Mouse (Mus musculus): ENCODE measurements at regions not wholly inside any gene's neighbourhood (a gene's known extent, or its start where the extent isn't known, plus 50 kb on each side); places are given as distances from the start of the nearest gene placed in this dataset.

- H3K36me3 ChIP-seq (ENCODE audit: control insufficient read depth, insufficient read depth, low read length), result no peaks in the 10 kb centered on the region
- no peaks in the 10 kb centered on the region for H3K9me3 ChIP-seq (ENCODE audit: control insufficient read depth, low read length)
- peak; percentile 60; the same call in 1 of the 2 replicates for ATAC-seq (ENCODE audit: low read depth)
- no peak overlapping the region for H3K9ac ChIP-seq (ENCODE audit: low read depth, low read length)
- no peak overlapping the region for H3K4me3 ChIP-seq (ENCODE audit: low read depth, low read length)
- WGBS, result 53% methylated on average over 13 of the region's 13 CpGs
- no peaks in the 10 kb centered on the region; the same call in 1 of the 2 replicates for H3K27me3 ChIP-seq (replicated peaks; ENCODE audit: control insufficient read depth, insufficient read depth, low read length)
- peak; percentile 52 for DNase-seq (ENCODE audit: low spot score)
- no peak overlapping the region for H3K27ac ChIP-seq (replicated peaks; ENCODE audit: low read depth, low read length)
- H3K4me2 ChIP-seq (ENCODE audit: low read depth, low read length), result 0 out of 2 replicates have a peak overlapping the region, but pooled peaks have one; percentile 7
- no peaks in the 10 kb centered on the region for H3K4me1 ChIP-seq (ENCODE audit: control insufficient read depth, insufficient read depth, low read length)
These were observed 316.8 kb upstream of the Adamts16 start for GRCm38 (mm10) chr13:71158300-71158860.

GRCm38 (mm10) chr13:71157656-71158299 lies 316.2 kb upstream of the Adamts16 start:
- Histone ChIP-seq H3K9me3 (ENCODE audit: control insufficient read depth, low read length) (no peaks in the 10 kb centered on the region), H3K4me3 (ENCODE audit: low read depth, low read length) (no peak overlapping the region), H3K36me3 (ENCODE audit: control insufficient read depth, insufficient read depth, low read length) (no peaks in the 10 kb centered on the region), H3K4me1 (ENCODE audit: control insufficient read depth, insufficient read depth, low read length) (no peaks in the 10 kb centered on the region), H3K27ac (replicated peaks; ENCODE audit: low read depth, low read length) (no peak overlapping the region), H3K4me2 (ENCODE audit: low read depth, low read length) (0 out of 2 replicates have a peak overlapping the region, but pooled peaks have one; percentile 7), H3K27me3 (replicated peaks; ENCODE audit: control insufficient read depth, insufficient read depth, low read length) (no peaks in the 10 kb centered on the region; the same call in 1 of the 2 replicates), H3K9ac (ENCODE audit: low read depth, low read length) (no peak overlapping the region)
- WGBS, result 58% methylated on average over 14 of the region's 14 CpGs
- DNase-seq (ENCODE audit: low spot score), result no peak
- no peak for ATAC-seq (ENCODE audit: low read depth)

- Histone ChIP-seq H3K36me3 (ENCODE audit: control insufficient read depth, insufficient read depth, low read length) (no peaks in the 10 kb centered on the region), H3K4me3 (ENCODE audit: low read depth, low read length) (no peak overlapping the region), H3K9me3 (ENCODE audit: control insufficient read depth, low read length) (no peaks in the 10 kb centered on the region), H3K4me1 (ENCODE audit: control insufficient read depth, insufficient read depth, low read length) (no peaks in the 10 kb centered on the region), H3K9ac (ENCODE audit: low read depth, low read length) (no peak overlapping the region), H3K4me2 (ENCODE audit: low read depth, low read length) (no peak overlapping the region), H3K27ac (replicated peaks; ENCODE audit: low read depth, low read length) (no peak overlapping the region), H3K27me3 (replicated peaks; ENCODE audit: control insufficient read depth, insufficient read depth, low read length) (no peaks in the 10 kb centered on the region)
- DNase-seq (ENCODE audit: low spot score) (no peak), ATAC-seq (ENCODE audit: low read depth) (no peak)
- 40% methylated on average over 1 of the region's 1 CpGs for WGBS
These were observed 308.5 kb upstream of the Adamts16 start for GRCm38 (mm10) chr13:71150092-71150491.

- DNase-seq (ENCODE audit: low spot score) (no peak), ATAC-seq (ENCODE audit: low read depth) (no peak)
- no peak overlapping the region for H3K27ac ChIP-seq (replicated peaks; ENCODE audit: low read depth, low read length)
- 56% methylated on average over 5 of the region's 5 CpGs for WGBS
- no peaks in the 10 kb centered on the region for H3K4me1 ChIP-seq (ENCODE audit: control insufficient read depth, insufficient read depth, low read length)
- no peak overlapping the region for H3K4me2 ChIP-seq (ENCODE audit: low read depth, low read length)
- H3K36me3 ChIP-seq (ENCODE audit: control insufficient read depth, insufficient read depth, low read length), result no peaks in the 10 kb centered on the region
- H3K9ac ChIP-seq (ENCODE audit: low read depth, low read length), result no peak overlapping the region
- H3K9me3 ChIP-seq (ENCODE audit: control insufficient read depth, low read length), result no peaks in the 10 kb centered on the region
- no peaks in the 10 kb centered on the region for H3K27me3 ChIP-seq (replicated peaks; ENCODE audit: control insufficient read depth, insufficient read depth, low read length)
- no peak overlapping the region for H3K4me3 ChIP-seq (ENCODE audit: low read depth, low read length)
These were observed 307.7 kb upstream of the Adamts16 start for GRCm38 (mm10) chr13:71149303-71149696.

- ATAC-seq (ENCODE audit: low read depth) (no peak), DNase-seq (ENCODE audit: low spot score) (no peak)
- 37% methylated on average over 8 of the region's 8 CpGs for WGBS
These were observed 307.1 kb upstream of the Adamts16 start for GRCm38 (mm10) chr13:71148491-71149302.

GRCm38 (mm10) chr13:71146859-71147443 lies 305.3 kb upstream of the Adamts16 start:
- Histone ChIP-seq H3K4me3 (ENCODE audit: low read depth, low read length) (no peak overlapping the region), H3K36me3 (ENCODE audit: control insufficient read depth, insufficient read depth, low read length) (no peaks in the 10 kb centered on the region), H3K4me1 (ENCODE audit: control insufficient read depth, insufficient read depth, low read length) (no peaks in the 10 kb centered on the region), H3K4me2 (ENCODE audit: low read depth, low read length) (no peak overlapping the region), H3K27ac (replicated peaks; ENCODE audit: low read depth, low read length) (no peak overlapping the region), H3K9ac (ENCODE audit: low read depth, low read length) (no peak overlapping the region), H3K27me3 (replicated peaks; ENCODE audit: control insufficient read depth, insufficient read depth, low read length) (no peaks in the 10 kb centered on the region), H3K9me3 (ENCODE audit: control insufficient read depth, low read length) (no peaks in the 10 kb centered on the region)
- WGBS, result 73% methylated on average over 3 of the region's 3 CpGs
- ATAC-seq (ENCODE audit: low read depth) (no peak), DNase-seq (ENCODE audit: low spot score) (no peak)

More at GRCm38 (mm10) chr13:71148491-71149302, 307.1 kb upstream of the Adamts16 start:
- Histone ChIP-seq H3K4me3 (ENCODE audit: low read depth, low read length) (no peak overlapping the region), H3K9ac (ENCODE audit: low read depth, low read length) (no peak overlapping the region), H3K27me3 (replicated peaks; ENCODE audit: control insufficient read depth, insufficient read depth, low read length) (no peaks in the 10 kb centered on the region), H3K27ac (replicated peaks; ENCODE audit: low read depth, low read length) (no peak overlapping the region), H3K4me1 (ENCODE audit: control insufficient read depth, insufficient read depth, low read length) (no peaks in the 10 kb centered on the region), H3K36me3 (ENCODE audit: control insufficient read depth, insufficient read depth, low read length) (no peaks in the 10 kb centered on the region), H3K4me2 (ENCODE audit: low read depth, low read length) (no peak overlapping the region), H3K9me3 (ENCODE audit: control insufficient read depth, low read length) (no peaks in the 10 kb centered on the region)

GRCm38 (mm10) chr13:71138745-71139312 lies 297.2 kb upstream of the Adamts16 start:
- no peaks in the 10 kb centered on the region for H3K27me3 ChIP-seq (replicated peaks; ENCODE audit: control insufficient read depth, insufficient read depth, low read length)
- no peak overlapping the region for H3K27ac ChIP-seq (replicated peaks; ENCODE audit: low read depth, low read length)
- H3K9ac ChIP-seq (ENCODE audit: low read depth, low read length), result no peak overlapping the region
- H3K9me3 ChIP-seq (ENCODE audit: control insufficient read depth, low read length), result no peaks in the 10 kb centered on the region
- no peak overlapping the region for H3K4me2 ChIP-seq (ENCODE audit: low read depth, low read length)
- no peak for DNase-seq (ENCODE audit: low spot score)
- 72% methylated on average over 11 of the region's 11 CpGs for WGBS
- no peak for ATAC-seq (ENCODE audit: low read depth)
- no peaks in the 10 kb centered on the region for H3K36me3 ChIP-seq (ENCODE audit: control insufficient read depth, insufficient read depth, low read length)
- no peak overlapping the region for H3K4me3 ChIP-seq (ENCODE audit: low read depth, low read length)
- no peaks in the 10 kb centered on the region for H3K4me1 ChIP-seq (ENCODE audit: control insufficient read depth, insufficient read depth, low read length)

- WGBS, result 64% methylated on average over 5 of the region's 5 CpGs
- no peaks in the 10 kb centered on the region for H3K9me3 ChIP-seq (ENCODE audit: control insufficient read depth, low read length)
- ATAC-seq (ENCODE audit: low read depth), result no peak; the same call in 1 of the 2 replicates
- no peaks in the 10 kb centered on the region for H3K4me1 ChIP-seq (ENCODE audit: control insufficient read depth, insufficient read depth, low read length)
- H3K27me3 ChIP-seq (replicated peaks; ENCODE audit: control insufficient read depth, insufficient read depth, low read length), result no peaks in the 10 kb centered on the region
- DNase-seq (ENCODE audit: low spot score), result no peak
- H3K9ac ChIP-seq (ENCODE audit: low read depth, low read length), result no peak overlapping the region
- no peaks in the 10 kb centered on the region for H3K36me3 ChIP-seq (ENCODE audit: control insufficient read depth, insufficient read depth, low read length)
- H3K4me3 ChIP-seq (ENCODE audit: low read depth, low read length), result no peak overlapping the region
- H3K27ac ChIP-seq (replicated peaks; ENCODE audit: low read depth, low read length), result no peak overlapping the region
- H3K4me2 ChIP-seq (ENCODE audit: low read depth, low read length), result no peak overlapping the region
These were observed 294.5 kb upstream of the Adamts16 start for GRCm38 (mm10) chr13:71135940-71136632.

Measured in embryonic facial prominence, embryonic 14.5 days (tissue).